Mouse (Mus musculus): Measurements from ENCODE around the gene Zyg11a. TPM values are rescaled to one million over a fixed set of nuclear protein-coding genes. Genes with fewer than 3 reads are reported as not detected.
"Not testable (repeated sequence)": the region's sequence is repeated elsewhere in the genome, so short reads cannot be mapped to it uniquely, and the experiment has no call there.

Gene Zyg11a
- total RNA-seq, 2 experiments from 2014 or later = 0.36 to 1.0 TPM

GRCm38 (mm10) chr4:108145554-108145953, 72.3 kb downstream of the Zyg11a start:
- not testable (repeated sequence) for DNase-seq (ENCODE audit: low spot score in 2 of 2)

DNA sequence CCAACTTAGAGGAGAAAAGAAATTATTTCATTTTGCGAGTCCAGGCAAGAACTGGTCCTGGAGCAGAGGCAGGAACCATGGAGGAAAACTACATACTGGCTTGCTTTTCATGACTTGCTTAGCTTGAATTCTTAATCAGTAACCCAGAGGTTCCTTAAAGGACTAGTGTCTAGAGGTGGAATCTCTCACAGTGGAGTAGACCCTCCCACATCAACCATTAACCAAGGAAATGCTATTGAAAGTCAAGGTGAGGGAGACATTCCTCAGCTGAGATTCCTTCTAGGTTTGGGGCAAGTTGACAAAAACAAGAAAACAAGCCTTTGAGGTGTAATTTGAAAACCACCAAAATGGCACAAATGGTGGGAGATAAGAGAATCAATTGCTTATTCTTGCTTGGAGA, 73.0 kb downstream of the Zyg11a start, which contains the start of gene Scp2:
Gene Scp2, minus strand, starts transcription at position 119 of the 400 bp plus-strand sequence.
- DNase-seq (ENCODE audit: low spot score in 2 of 2) = no peak

- no peak for DNase-seq (ENCODE audit: low spot score in 2 of 2)
Measured at GRCm38 (mm10) chr4:108143778-108144177, 74.1 kb downstream of the Zyg11a start.

- not testable (repeated sequence) for DNase-seq (ENCODE audit: low spot score in 2 of 2)
Measured at GRCm38 (mm10) chr4:108143178-108143577, 74.7 kb downstream of the Zyg11a start.

DNA sequence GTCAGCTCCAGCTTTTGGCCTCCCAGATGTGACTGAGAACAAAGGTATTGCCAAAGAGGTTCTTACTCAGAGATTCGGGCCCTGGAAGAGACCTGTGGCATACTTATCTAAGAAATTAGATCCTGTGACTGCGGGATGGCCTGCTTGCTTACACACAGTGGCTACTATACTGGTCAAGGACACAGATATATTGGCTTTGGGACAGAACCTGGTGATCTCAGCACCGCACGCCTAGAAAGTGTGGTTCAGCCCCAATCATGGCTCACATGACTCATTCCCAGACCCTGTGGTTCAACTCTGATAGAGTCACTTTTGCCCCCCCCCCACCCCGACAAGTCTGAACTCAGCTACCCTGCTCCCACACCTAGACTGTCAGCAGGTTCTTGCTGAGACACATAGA, 80.9 kb downstream of the Zyg11a start:
- DNase-seq (ENCODE audit: low spot score in 2 of 2) = peak in 1 of 2 experiments; percentile 9

Other genes with a start within 250 kb of the Zyg11a start
- gene Slc1a7, start 249.7 kb downstream of the Zyg11a start, total RNA-seq (2021) = under 1 TPM; 0.27 to 0.45 TPM
- 10 to 100 TPM in 1 of 2 experiments, 1 to 10 TPM in 1; 7.1 to 15.1 TPM for gene Podn, start 121.6 kb downstream of the Zyg11a start, total RNA-seq (2021)
- gene Scp2, start 73.0 kb downstream of the Zyg11a start, total RNA-seq (2021) = 100 to 1,000 TPM; 336 to 431 TPM
- gene Echdc2, start 52.6 kb downstream of the Zyg11a start, total RNA-seq (2021) = 10 to 100 TPM; 22.3 to 22.8 TPM
- gene Zyg11b, start 83.0 kb upstream of the Zyg11a start, total RNA-seq (2021) = 10 to 100 TPM; 28.8 to 43.9 TPM
- 10 to 100 TPM; 40.6 to 42.5 TPM for gene Coa7, start 110.1 kb upstream of the Zyg11a start, total RNA-seq (2021)
- gene Shisal2a, start 165.3 kb upstream of the Zyg11a start, total RNA-seq (2021) = 1 to 10 TPM; 3.2 to 7.0 TPM
- 1 to 10 TPM; 4.3 TPM for gene Gpx7, start 188.9 kb upstream of the Zyg11a start, total RNA-seq (2021)
- gene Tut4, start 241.4 kb upstream of the Zyg11a start, total RNA-seq (2021) = 10 to 100 TPM; 16.7 to 20.0 TPM

Measured in adrenal gland, adult 18-20 months (tissue).